Mouse (Mus musculus): ENCODE results near the gene Prim2.

The Prim2 gene

GRCm38 (mm10) chr1:33541708-33542107 is 127.9 kb downstream of the Prim2 start:
- DNase-seq (ENCODE audit: low read depth), result no peak

DNA sequence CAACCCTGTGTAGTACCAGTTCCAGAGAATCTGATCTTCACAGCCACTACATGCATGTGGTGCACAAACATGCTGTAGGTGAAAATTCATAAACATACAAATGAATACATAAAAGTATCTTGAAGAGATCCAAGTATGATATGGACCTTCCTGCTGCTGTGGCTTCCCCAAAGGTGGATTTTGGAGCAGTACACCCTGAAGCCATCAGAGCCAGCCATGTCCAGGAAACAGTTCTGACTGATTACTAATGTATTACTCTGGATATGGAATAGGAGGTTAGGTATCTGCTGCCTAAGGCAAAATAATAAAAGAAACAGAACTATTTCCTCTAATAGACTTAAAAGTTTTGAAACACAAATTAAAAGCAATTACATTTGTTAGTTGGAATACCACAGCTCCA is 131.6 kb downstream of the Prim2 start:
- no peak for DNase-seq (ENCODE audit: low read depth)

DNA sequence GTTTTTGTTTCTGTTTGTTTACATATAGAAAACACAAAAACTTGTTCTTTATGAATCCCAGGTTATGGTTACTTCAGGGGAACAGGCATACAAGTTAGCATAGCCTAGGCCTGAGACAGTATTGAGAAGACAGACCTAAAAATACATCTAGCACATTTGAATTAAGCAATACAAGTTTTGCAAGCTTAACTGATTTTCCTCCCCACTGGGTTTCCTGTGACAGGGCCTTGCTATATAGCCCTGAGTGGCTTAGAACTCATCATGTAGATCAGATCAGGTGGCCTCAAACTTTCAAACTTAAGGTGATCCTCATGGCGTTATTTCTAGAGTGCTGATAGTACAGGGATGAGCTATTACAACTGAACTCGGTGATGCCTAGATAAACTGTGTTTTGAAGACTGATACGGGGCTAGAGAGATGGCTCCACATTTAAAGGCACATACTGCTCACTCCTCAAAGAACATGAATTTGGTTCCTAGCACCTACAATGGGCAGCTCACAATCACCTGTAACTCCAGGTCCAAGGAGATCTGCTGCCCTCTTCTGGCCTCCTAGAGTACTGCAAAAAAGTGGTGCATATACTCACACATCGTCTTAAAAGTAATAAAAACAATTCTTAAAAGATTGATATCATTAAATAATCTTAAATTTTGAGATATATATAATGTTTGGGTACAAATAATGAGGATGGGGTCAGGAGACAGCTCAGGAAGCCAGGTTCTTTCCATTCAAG is 133.2 kb downstream of the Prim2 start:
- no peak for DNase-seq (ENCODE audit: low read depth)

DNA sequence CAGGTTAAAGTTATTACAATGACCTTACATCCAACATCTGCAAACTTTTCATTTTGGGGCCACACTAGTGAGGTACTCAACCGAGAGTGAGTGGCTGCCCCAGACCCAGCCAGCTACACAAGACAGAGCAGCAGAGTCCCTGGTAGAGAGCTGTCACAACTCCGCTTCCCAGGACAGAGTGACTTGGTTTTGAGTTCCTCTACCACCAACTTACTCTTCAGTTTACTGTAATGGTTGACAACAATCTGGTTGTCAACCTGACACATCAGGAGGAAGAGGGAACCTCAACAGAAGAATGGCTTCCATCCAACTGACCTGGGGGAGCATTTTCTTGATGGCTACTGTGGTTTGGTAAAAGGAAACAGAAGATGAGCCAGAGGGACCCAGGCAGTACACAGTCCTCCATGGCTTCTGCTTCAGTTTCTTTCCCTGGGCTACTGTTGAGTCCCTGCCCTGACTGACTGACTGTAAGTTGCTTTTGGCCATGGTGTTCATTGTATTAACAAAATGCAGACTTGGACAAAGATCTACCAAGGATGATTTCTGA is 134.4 kb downstream of the Prim2 start:
- no peak for DNase-seq (ENCODE audit: low read depth)

DNA sequence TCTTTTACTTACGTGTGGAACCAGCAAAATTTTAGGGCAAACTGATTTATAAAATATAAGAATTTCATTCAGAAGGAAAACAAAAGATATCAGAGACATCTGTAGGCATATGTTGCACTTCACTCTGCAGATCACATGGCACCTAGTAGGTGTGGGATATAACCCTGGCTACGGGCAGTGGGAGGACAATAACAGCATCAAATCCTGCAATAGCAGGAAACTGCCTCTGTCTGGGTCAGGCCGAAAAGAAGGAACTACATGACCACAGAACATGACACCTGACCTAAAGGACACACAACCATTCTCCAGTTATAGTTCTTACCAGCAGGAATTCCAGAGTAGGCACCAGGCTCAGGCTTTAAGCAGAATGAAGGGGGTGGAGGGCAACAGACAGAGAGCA is 137.7 kb downstream of the Prim2 start:
- no peak for DNase-seq (ENCODE audit: low read depth)

DNA sequence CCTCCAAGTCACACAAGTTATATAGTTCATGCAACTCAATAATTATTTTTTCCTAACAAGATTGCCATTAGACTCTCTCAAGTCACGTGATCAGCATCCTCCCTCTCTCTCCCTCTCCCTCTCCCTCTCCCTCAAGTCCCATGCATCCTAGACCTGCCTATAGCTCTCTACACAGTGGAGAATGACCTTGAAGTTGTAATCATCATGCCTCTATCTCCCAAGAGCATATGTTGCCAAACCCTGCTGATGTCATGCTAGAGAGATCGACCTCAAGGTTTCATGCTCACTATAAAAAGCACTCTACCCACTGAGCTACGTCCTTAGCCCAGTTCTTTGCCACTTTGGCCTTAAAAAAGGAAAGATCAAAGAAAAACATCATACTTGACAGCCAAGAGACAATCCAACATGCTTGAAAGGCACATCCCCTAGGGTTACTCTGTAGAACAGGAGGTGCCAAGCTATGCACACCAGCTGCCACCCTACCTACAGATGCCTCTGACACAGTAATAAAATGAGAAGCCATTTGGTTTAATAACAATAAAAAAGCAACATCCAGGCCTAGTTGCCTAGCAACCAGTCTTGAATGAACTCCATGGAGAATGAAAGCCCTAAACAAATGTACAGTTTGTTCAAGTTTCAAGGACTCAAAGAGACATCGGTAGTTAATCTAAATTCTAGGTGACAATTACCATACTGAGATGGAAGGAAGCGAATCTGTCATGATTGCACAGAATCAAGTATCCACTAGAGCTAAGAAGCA is 138.3 kb downstream of the Prim2 start:
- no peak for DNase-seq (ENCODE audit: low read depth)

DNA sequence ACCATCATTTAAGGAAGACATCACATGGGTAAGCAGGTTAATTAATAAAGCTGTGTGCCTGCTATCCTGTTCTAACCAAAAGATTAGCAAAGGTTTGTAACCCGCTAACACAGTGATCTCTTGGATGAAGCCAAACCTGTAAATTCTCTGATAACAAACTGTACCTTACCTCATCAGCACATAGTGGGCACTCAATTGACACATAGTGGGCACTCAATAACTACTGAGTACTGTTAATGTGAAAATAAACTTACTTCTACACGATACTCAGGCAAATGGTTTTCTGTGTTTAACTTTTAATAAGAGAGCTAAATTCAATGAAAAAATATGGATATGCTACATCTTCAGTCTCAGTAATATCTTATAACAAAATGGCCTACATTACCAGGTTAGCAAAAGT is 139.1 kb downstream of the Prim2 start:
- no peak for DNase-seq (ENCODE audit: low read depth)

DNA sequence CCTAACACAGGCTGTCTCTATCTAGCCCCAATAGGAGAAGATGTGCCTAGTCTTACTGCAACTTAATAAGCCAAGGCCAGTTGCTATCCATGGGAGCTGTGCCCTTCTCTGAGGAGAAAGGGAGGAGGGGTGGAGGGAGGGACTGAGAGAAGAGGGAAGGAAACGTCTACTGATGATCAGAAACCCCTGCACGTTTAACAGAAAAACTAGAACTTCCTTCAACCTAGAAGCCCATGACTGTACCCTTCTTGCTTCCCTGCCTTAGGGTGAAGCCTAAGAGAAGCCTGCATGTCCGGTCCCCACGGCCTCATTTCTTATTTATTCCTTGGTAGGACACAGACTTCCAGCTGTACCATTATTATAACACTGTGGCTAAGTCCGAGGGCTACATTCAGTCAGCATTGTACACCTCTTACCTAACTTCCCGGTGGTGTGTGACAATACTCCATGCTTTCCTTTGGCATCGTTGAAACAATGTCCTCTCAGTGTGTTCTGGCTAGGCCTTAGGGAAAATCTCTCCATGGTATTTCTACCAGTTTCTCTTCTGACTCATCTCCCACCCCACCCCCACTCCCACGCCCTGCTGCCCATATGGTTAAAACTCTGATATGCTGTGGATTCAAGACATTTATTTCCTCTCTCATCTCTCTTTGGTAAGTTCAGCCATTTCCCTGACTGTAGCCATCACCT is 139.9 kb downstream of the Prim2 start:
- no peak for DNase-seq (ENCODE audit: low read depth)

DNA sequence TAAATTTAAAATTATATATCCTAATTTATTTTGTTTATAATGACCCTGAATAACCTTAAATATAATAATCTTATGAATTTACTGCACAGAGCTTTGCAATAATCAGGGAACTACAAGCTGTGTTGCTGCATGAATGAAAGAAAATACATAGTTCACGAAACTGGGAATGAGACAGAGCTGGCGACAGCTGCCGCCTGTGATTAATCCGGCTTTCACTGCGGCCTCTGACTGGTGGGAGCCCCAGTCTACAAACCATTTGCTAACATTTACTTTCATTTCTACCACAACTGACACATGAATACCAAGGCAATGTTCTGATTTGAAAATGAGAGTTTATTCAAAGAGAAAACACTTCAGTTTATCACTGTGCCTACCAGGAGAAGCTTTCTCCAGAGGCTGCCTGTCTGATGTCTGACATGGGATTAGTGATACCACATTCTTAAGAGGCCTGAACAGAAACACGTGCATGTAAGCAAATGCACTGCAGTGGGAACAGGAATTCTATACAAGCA is 142.2 kb downstream of the Prim2 start:
- DNase-seq (ENCODE audit: low read depth), result no peak

- no peak for DNase-seq (ENCODE audit: low read depth)
These were observed 146.4 kb downstream of the Prim2 start for GRCm38 (mm10) chr1:33523223-33523622.

- DNase-seq (ENCODE audit: low read depth), result no peak
These were observed 154.5 kb downstream of the Prim2 start for GRCm38 (mm10) chr1:33515124-33515523.

- no peak for DNase-seq (ENCODE audit: low read depth)
These were observed 158.3 kb downstream of the Prim2 start for GRCm38 (mm10) chr1:33511310-33511709.

GRCm38 (mm10) chr1:33504371-33504770 is 165.2 kb downstream of the Prim2 start:
- no peak for DNase-seq (ENCODE audit: low read depth)

DNA sequence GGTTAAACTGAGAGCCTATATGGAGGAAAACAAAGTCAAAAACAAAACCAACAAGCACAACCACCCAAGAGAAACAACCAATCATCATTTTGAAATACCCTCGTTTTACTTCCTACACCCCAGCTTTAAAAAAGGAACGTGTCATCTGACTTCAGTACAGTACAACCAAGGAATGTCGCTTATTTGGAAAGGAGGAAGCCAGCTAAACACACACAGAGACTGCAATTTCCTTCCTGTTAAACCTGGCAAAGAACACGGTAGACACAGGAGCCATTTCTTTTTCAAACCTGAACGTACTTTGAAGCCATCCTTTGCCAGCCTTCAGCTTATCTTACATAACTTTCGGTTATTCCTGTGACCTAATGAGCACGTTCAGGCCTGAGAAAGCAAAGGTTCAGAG is 166.7 kb downstream of the Prim2 start:
- DNase-seq (ENCODE audit: low read depth), result no peak

DNA sequence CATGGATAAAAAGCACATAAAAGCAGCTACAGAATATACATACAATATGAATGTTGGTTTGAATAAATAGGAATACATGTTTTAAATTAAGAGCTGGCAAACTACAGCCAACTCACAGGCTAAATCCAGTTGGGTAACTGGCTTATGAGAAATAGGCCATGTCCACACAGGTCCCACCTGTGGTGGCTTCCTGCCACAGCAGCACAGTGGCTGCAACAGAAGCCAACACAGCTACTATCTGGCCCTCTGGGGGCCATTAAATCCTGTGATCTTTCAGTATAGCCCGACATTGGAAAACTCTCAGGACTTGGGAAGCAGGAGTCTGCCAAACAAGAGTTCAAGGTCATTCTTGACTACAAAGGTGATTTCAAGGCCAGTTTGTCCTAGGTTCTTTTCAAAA is 167.3 kb downstream of the Prim2 start:
- DNase-seq (ENCODE audit: low read depth), result no peak

GRCm38 (mm10) chr1:33500111-33500510 is 169.5 kb downstream of the Prim2 start:
- no peak for DNase-seq (ENCODE audit: low read depth)

- DNase-seq (ENCODE audit: low read depth), result no peak
These were observed 170.0 kb downstream of the Prim2 start for GRCm38 (mm10) chr1:33499603-33500002.

GRCm38 (mm10) chr1:33496128-33496527 is 173.5 kb downstream of the Prim2 start:
- no peak for DNase-seq (ENCODE audit: low read depth)

GRCm38 (mm10) chr1:33495586-33495985 is 174.0 kb downstream of the Prim2 start:
- no peak for DNase-seq (ENCODE audit: low read depth)

DNA sequence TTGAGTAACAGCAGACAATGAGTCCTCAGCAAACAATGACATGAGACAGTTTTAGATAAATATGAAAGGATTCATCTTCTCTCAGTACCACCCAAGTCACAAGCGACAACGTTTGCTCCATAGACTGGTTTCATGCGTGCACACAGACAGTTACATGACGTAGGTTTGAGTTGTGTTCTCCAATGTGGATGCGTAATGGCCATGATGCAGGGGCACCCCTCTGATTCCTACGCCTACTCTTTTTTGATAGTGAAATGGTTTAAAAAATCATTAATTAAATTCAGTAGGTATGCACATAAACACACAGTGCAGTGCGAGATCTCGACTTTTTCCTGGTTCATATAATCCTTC is 174.4 kb downstream of the Prim2 start:
- no peak for DNase-seq (ENCODE audit: low read depth)

DNA sequence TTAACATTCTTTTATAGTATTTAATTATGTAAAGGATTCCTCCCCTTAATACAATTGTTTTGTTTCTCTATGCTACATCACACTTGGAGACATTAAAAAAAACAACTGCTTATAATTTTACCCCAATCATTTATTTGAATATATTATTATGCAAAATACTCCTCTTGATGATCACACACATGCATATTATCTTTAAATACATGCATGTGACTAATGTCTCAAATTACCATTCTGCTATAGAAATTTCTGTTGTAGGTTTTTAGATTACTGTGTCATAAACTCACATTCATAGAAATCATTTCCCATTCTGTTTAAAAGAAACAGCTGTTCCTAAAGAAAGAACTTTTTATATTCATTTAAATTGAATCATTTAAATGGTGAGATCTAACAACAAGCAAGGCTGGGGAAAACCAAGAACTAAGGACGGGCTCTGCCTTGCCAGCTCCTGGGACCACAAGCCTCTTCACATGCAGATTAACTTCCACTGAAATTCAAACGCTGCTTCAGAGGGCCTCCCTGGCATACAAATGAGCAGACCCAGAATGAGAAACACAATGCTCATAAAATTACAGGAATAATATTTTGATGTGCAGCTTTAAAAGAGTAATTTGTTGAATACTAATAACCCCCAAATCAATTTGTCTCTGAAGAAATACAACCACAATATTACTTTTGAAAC is 174.9 kb downstream of the Prim2 start:
- DNase-seq (ENCODE audit: low read depth), result no peak

DNA sequence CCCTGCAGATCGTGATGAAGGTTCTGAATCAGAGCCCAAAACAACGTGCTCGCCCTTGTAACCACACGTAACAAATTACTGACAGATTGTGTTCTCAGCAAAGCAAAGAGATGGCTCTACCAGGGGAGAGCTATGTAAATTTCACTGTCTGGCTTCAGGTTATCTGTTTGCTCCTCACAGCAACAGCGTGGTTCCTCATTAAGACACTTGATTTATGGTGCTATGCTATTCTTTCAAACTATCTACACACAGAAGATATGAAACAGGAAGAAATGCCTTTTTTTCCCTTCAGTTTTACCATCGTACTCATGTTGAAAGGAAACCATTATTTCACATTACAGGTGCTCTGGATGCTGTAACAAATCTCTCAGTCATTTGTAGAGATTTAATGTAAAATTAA is 179.4 kb downstream of the Prim2 start:
- no peak for DNase-seq (ENCODE audit: low read depth)
